Mouse (Mus musculus) Patski (cell line): ENCODE results near the gene Fam213b. TPM values are rescaled to one million over a fixed set of nuclear protein-coding genes. Genes with fewer than 3 reads are reported as not detected.

Source experiments
- ATAC-seq: fragments of 100-300 bp; one replicate; pipeline ENCODE4 v1.8.0; 2021
- CTCF ChIA-PET: fragments of 350-600 bp; sonication (Branson Sonifier 250); formaldehyde crosslinking; loops from one replicate; lab custom pipeline; 2022; ENCODE audit warnings: inconsistent platforms; lab: Charles Lee
- POLR2A ChIA-PET: fragments of 350-600 bp; sonication (Branson Sonifier 250); formaldehyde crosslinking; loops from one replicate; lab custom pipeline; 2022; ENCODE audit warnings: antibody characterized with exemption, inconsistent platforms; lab: Charles Lee
- DNase-seq: peaks from one replicate; pipeline ENCODE4 v3.0.0-alpha.2; 2011; ENCODE audit warnings: low read depth, low spot score
- H3K27me3 ChIP-seq: fragments of 371-371 bp; one replicate; pipeline ENCODE4 v1.5.1; 2021
- CTCF ChIP-seq: fragments of 100-300 bp; IDR thresholded peaks from one replicate; pipeline ENCODE4 v1.5.1; 2021
- in situ Hi-C: fragments of 300-500 bp; cut with MboI; formaldehyde crosslinking; loops from 3 replicates; pipeline ENCODE4 v1.11.1; 2018; ENCODE audit warnings: low pct_unique_long_range_greater_than_20kb, mixed read lengths
- polyA plus RNA-seq: library from polyadenylated mRNA; unstranded; gene quantifications from one replicate; pipeline ENCODE4 v1.2.3, GENCODE M21; 2021

The Fam213b gene
- polyA plus RNA-seq, 1 experiment from 2014 or later: 31.6 TPM

DNA sequence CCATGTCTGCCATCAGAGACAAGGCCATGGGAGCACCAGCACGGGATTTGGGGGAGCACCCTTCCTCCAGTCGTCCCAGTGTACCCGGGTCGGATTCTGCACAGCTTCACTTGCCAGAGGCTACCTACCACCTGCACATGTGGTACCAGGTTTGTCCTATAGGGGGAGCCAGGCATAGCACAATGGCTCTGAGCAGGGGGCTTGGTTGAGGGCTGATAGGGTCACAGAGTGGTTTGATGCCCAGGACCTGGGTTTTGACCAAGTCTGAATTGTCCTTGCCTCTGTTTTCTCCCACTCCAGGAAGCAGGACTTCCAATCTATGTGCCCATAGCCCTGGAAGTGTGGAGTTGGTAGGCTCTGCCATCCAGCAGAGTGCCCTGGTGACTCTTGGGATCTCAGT, 26.5 kb upstream of the Fam213b start:
- no peak for ATAC-seq
- no peak for TF ChIP-seq CTCF
- H3K27me3 ChIP-seq: no peaks in the 10 kb centered on the region
- POLR2A ChIA-PET: no interaction called here
- DNase-seq: no peak
- in situ Hi-C loops: no loop called here
- CTCF ChIA-PET: no interaction called here

DNA sequence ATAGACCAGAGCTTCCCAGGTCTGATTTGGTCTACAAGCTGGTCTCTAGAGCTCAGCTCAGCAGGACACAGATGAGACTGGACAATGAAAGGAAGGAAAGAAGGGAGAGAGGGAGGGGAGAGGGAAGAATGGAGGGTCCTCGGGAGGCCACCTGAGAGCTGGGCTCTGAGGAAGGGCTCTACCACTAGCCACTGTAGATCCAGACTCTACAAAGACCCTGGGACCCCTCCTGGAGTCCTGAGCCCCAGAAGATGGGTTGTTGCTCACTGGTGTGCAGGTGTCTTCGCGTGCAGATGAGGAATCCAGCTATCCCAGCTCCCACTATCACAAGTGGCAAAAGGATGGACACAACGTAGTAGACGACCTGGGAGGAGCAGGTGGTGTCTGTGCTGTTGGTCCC, 24.0 kb upstream of the Fam213b start:
- POLR2A ChIA-PET: no interaction called here
- ATAC-seq (no peak), DNase-seq (no peak)
- no peaks in the 10 kb centered on the region for H3K27me3 ChIP-seq
- CTCF ChIA-PET: no interaction called here
- TF ChIP-seq CTCF: no peak
- in situ Hi-C loops: no loop called here

- ATAC-seq: no peak
- no peak for TF ChIP-seq CTCF
- CTCF ChIA-PET: interaction anchor here (0.9 kb wide), 1 partner anchor 15 kb away, joined by 5 read pairs; no protein-coding TSS in a partner anchor
- no peak for DNase-seq
- in situ Hi-C loops: no loop called here
- H3K27me3 ChIP-seq: no peaks in the 10 kb centered on the region
- POLR2A ChIA-PET: no interaction called here
These were observed 23.4 kb upstream of the Fam213b start for GRCm38 (mm10) chr4:154922291-154922690.

DNA sequence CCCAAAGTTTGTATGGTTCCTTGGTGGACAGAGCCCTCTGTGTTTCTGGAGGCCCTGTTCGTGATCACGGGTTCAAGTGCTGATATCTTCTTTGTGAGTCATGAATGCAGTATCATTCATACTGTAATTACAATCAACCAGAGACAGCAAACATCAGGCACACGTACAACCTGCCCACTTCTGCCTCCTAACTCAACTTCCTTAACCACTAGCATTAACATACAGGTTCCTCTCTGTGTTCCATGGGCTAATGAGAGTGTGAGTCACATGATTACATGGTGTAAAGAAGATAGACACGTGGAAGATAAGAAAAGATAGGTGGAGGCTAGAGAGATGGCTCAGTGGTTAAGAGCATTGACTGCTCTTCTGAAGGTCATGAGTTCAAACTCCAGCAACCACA, 17.7 kb upstream of the Fam213b start:
- CTCF ChIA-PET: no interaction called here
- no peaks in the 10 kb centered on the region for H3K27me3 ChIP-seq
- ATAC-seq: no peak

GRCm38 (mm10) chr4:154915286-154915685, 16.4 kb upstream of the Fam213b start:
- ATAC-seq: no peak
- no peak for TF ChIP-seq CTCF
- in situ Hi-C loops: no loop called here
- POLR2A ChIA-PET: no interaction called here
- no peak for DNase-seq
- no peaks in the 10 kb centered on the region for H3K27me3 ChIP-seq
- CTCF ChIA-PET: no interaction called here

More for the DNA sequence above, 17.7 kb upstream of the Fam213b start:
- TF ChIP-seq CTCF: no peak
- no peak for DNase-seq
- in situ Hi-C loops: no loop called here
- POLR2A ChIA-PET: no interaction called here

DNA sequence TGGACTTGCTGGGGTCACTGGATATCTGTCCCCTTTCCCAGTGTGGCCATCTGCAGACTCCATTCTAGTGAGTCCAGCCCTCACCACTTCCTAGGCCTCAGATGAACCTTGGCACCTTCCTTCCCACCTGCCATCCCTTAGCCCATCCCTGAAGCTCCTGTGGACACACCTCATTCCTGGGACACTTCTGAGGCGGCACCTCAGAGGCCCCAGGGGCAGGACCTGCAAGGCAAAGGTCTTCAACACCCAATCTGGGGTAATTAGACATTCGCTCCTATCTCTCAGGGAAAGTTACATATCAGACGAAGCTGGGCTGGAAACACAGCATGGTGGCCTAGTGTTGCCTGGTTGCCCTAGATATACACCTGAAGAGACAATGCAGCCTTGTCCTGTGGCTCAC, 15.8 kb upstream of the Fam213b start:
- no peaks in the 10 kb centered on the region for H3K27me3 ChIP-seq
- TF ChIP-seq CTCF: no peak
- ATAC-seq: no peak
- in situ Hi-C loops: no loop called here
- no peak for DNase-seq
- POLR2A ChIA-PET: no interaction called here
- CTCF ChIA-PET: no interaction called here

GRCm38 (mm10) chr4:154914252-154914651, 15.3 kb upstream of the Fam213b start:
- ATAC-seq: no peak
- DNase-seq: no peak
- no peak for TF ChIP-seq CTCF
- POLR2A ChIA-PET: no interaction called here
- no peaks in the 10 kb centered on the region for H3K27me3 ChIP-seq
- CTCF ChIA-PET: no interaction called here
- in situ Hi-C loops: no loop called here

DNA sequence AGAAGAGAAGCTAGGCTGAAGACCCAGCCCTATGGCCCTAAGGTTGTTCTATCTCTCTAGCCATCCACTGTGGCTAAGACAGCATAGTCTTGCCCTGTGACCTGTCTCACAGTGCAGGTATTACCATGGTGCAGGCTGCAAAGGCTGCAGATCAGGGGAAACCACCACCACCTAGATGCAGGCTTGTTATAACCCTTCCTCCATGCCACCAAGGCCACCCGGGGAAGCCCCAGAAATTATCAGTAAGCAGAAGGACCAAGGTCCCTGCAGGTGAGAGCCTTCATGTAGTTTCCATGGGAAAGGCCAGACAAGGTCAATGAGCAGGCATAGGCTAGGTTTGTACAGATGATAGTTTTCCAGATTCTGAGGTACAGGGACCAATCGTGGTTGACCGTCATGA, 14.9 kb upstream of the Fam213b start:
- no peak for TF ChIP-seq CTCF
- POLR2A ChIA-PET: no interaction called here
- H3K27me3 ChIP-seq: no peaks in the 10 kb centered on the region
- in situ Hi-C loops: no loop called here
- CTCF ChIA-PET: no interaction called here
- ATAC-seq: no peak
- DNase-seq: no peak

GRCm38 (mm10) chr4:154911644-154912043, 12.7 kb upstream of the Fam213b start:
- no peaks in the 10 kb centered on the region for H3K27me3 ChIP-seq
- TF ChIP-seq CTCF: no peak
- POLR2A ChIA-PET: no interaction called here
- in situ Hi-C loops: no loop called here
- ATAC-seq (no peak), DNase-seq (no peak)
- CTCF ChIA-PET: no interaction called here

- ChIA-PET CTCF (no interaction called here), POLR2A (no interaction called here)
- ATAC-seq (peak; percentile 97), DNase-seq (peak; percentile 86)
- H3K27me3 ChIP-seq: no peaks in the 10 kb centered on the region
- in situ Hi-C loops: no loop called here
- TF ChIP-seq CTCF: no peak
These were observed 11.9 kb upstream of the Fam213b start for GRCm38 (mm10) chr4:154910606-154911522.

DNA sequence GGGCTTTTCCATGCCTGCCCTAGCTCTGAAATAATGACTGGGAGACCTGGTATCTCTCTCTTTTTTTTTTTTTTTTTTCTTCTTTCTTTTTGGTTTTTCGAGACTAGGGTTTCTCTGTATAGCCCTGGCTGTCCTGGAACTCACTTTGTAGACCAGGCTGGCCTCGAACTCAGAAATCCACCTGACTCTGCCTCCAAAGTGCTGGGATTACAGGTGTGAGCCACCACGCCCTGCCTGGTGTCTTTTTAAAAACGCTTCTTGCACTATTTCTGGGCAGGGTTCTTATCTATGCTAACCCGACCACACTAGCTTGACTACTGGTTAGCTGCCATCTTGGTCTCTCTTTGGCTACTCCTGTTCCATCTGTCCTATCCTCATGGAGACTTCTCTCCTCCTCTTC, 9.6 kb upstream of the Fam213b start:
- DNase-seq (no peak), ATAC-seq (no peak)
- ChIA-PET CTCF (interaction anchor here (1.1 to 1.7 kb wide), 5 partner anchors 13 to 151 kb away, joined by 3 to 7 read pairs (median 5); no protein-coding TSS in a partner anchor), POLR2A (no interaction called here)
- no peak for TF ChIP-seq CTCF
- H3K27me3 ChIP-seq: no peaks in the 10 kb centered on the region
- in situ Hi-C loops: no loop called here
